Mouse (Mus musculus): ENCODE measurements around the gene Gm28044. TPM values are rescaled to one million over a fixed set of nuclear protein-coding genes. Genes with fewer than 3 reads are reported as not detected.
"Not testable (repeated sequence)": the region's sequence is repeated elsewhere in the genome, so short reads cannot be mapped to it uniquely, and the experiment has no call there.

Gm28044 gene
- polyA plus RNA-seq, 1 experiment from 2014 or later = 1.4 TPM

DNA sequence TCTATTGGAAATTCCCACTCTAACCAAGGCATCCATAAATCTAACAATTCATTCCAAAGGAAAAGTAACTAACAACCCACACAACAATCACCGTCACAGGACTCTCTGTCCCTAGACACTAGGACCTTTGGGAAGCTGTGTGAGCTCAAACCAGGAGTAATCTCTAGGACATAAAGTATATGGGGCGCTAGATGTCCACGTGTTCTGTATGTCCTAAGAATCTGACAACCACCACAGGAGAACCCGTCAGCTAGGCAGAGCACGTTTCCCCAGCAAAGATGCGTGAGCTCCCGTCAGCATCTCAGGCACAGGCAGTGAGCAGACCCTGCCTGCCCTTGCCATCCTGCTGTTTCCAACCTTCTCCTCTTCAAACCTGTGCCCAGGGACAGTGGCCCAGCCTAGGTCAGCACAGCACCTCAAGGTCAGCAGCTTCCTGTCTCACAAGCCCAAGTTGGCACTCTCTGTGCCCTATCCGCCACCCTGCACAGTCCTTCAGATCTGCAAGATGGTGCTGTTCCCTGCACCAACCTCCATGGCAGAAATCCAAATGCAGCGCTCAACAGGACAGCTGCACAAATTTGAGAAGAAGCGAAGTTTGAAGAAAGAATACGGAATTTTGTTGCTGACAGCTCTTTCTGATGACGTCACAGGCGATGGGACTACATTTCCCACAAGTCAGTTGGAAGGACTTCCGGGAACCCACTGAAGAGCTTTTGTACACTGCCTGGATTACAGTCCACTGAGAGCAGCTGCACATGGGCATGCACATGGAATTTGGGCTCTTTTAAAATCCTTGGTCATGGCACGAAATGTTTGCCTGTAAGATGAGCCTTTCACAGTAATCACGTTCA lies 54.3 kb downstream of the Gm28044 start, which contains the start of gene Zfp457:
Gene Zfp457 (minus strand): TSS at position 664 of the 851 bp plus-strand sequence.
- no peak for TF ChIP-seq CTCF (IDR thresholded peaks at IDR 0.05)
- in situ Hi-C loops (cut with MboI; ENCODE audit: low pct_unique_long_range_greater_than_20kb) = loop anchor here (5.0 to 25.0 kb wide), 2 partner anchors 179 to 531 kb away; partner anchors contain the start of gene Gm10037
- ChIA-PET CTCF (interaction anchor here (1.0 kb wide), 1 partner anchor 177 kb away, joined by 5 read pairs; no protein-coding TSS in a partner anchor), POLR2A (interaction anchor here (0.5 to 1.0 kb wide), 2 partner anchors 36 to 178 kb away, joined by 3 read pairs; no protein-coding TSS in a partner anchor)
- DNase-seq (ENCODE audit: low read depth, low spot score) (peak; percentile 77), ATAC-seq (peak; percentile 96)
- no peaks in the 10 kb centered on the region for H3K27me3 ChIP-seq

DNA sequence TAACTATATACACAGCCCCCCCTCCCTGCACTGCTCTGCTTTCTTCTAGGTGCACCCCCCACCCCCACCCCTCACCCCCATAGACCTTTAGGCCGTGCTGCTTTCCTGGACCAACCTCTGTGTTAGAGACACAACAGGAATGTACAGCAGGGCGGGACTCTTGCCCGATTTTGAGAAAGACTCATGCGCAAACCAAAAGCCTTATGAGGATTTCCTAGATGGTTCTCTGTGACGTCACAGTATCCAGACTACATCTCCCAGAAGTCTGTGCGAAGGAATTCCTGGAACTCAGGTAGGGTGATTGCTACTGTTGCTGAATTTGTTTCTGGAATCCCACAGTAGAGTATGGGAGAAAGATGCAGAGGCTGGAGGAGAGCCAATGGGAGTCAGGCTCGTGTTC lies 82.0 kb downstream of the Gm28044 start, which contains the start of gene Zfp458:
Gene Zfp458 (minus strand): TSS at position 153 of the 400 bp plus-strand sequence.
- ATAC-seq (no peak), DNase-seq (ENCODE audit: low read depth, low spot score) (no peak)
- CTCF ChIA-PET = no interaction called here
- POLR2A ChIA-PET = no interaction called here
- no peaks in the 10 kb centered on the region for H3K27me3 ChIP-seq
- TF ChIP-seq CTCF (IDR thresholded peaks at IDR 0.05) = no peak
- in situ Hi-C loops (cut with MboI; ENCODE audit: low pct_unique_long_range_greater_than_20kb) = no loop called here

- H3K27me3 ChIP-seq; ATAC-seq; CTCF ChIA-PET; in situ Hi-C loops (cut with MboI; ENCODE audit: low pct_unique_long_range_greater_than_20kb); DNase-seq (ENCODE audit: low read depth, low spot score): not testable (repeated sequence)
- POLR2A ChIA-PET = interaction anchor here (0.8 kb wide), 1 partner anchor 37 kb away, joined by 3 read pairs; the partner anchor contains the start of gene Zfp457
Observed at GRCm38 (mm10) chr13:67269383-67270065, 90.8 kb downstream of the Gm28044 start.

- no peaks in the 10 kb centered on the region for H3K27me3 ChIP-seq
- ChIA-PET CTCF (no interaction called here), POLR2A (no interaction called here)
- TF ChIP-seq CTCF (IDR thresholded peaks at IDR 0.05) = no peak
- in situ Hi-C loops (cut with MboI; ENCODE audit: low pct_unique_long_range_greater_than_20kb) = no loop called here
- ATAC-seq = peak; percentile 97
- DNase-seq (ENCODE audit: low read depth, low spot score) = peak; percentile 37
Observed at GRCm38 (mm10) chr13:67268568-67269369, 91.6 kb downstream of the Gm28044 start.

Other genes starting within 250 kb of the Gm28044 start
- gene Rslcan18, start 244.3 kb downstream of the Gm28044 start, polyA plus RNA-seq (2021) = 1.1 TPM
- gene Zfp759, start 238.9 kb downstream of the Gm28044 start, polyA plus RNA-seq (2021) = 4.9 TPM
- 6.0 TPM for gene Rsl1, start 187.4 kb downstream of the Gm28044 start, polyA plus RNA-seq (2021)
- 1.6 TPM for gene Zfp455, start 166.0 kb downstream of the Gm28044 start, polyA plus RNA-seq (2021)
- gene Zfp458, start 82.1 kb downstream of the Gm28044 start, polyA plus RNA-seq (2021) = 4.1 TPM
- 3.1 TPM for gene Zfp457, start 54.1 kb downstream of the Gm28044 start, polyA plus RNA-seq (2021)
- 3.2 TPM for gene Zfp595, start 28.0 kb downstream of the Gm28044 start, polyA plus RNA-seq (2021)
- 2.4 TPM for gene Zfp953, start 69 bp upstream of the Gm28044 start, polyA plus RNA-seq (2021)
- gene Gm28041, start 15.2 kb upstream of the Gm28044 start, polyA plus RNA-seq (2021) = 0.90 TPM
- gene Zfp456, start 15.3 kb upstream of the Gm28044 start, polyA plus RNA-seq (2021) = 4.8 TPM
- gene Zfp429, start 39.3 kb upstream of the Gm28044 start, polyA plus RNA-seq (2021) = 6.5 TPM
- gene Zfp459, start 60.9 kb upstream of the Gm28044 start, polyA plus RNA-seq (2021) = not detected
- gene Zfp874a, start 91.1 kb upstream of the Gm28044 start, polyA plus RNA-seq (2021) = 11.3 TPM
- gene Zfp874b, start 123.7 kb upstream of the Gm28044 start, polyA plus RNA-seq (2021) = 11.3 TPM
- 9.2 TPM for gene Zfp58, start 140.0 kb upstream of the Gm28044 start, polyA plus RNA-seq (2021)
- not detected for gene Gm26965, start 165.6 kb upstream of the Gm28044 start, polyA plus RNA-seq (2021)
- 14.2 TPM for gene Zfp87, start 165.6 kb upstream of the Gm28044 start, polyA plus RNA-seq (2021)
- gene Zfp748, start 193.3 kb upstream of the Gm28044 start, polyA plus RNA-seq (2021) = 6.3 TPM
- 7.5 TPM for gene Zfp729b, start 249.2 kb upstream of the Gm28044 start, polyA plus RNA-seq (2021)